Mouse (Mus musculus) cerebellum, adult 11 months (tissue): Measurements from ENCODE around the gene Gm20547.
A peak's percentile ranks its signal among the peaks of the same experiment; 100 is the strongest.
"Not testable (repeated sequence)": the region's sequence is repeated elsewhere in the genome, so short reads cannot be mapped to it uniquely, and the experiment has no call there.

Source experiments
- DNase-seq: peaks from one replicate; pipeline ENCODE4 v3.0.0; 2022

Gm20547 gene

GRCm38 (mm10) chr17:34850517-34851125 lies 31.2 kb downstream of the Gm20547 start:
- no peak for DNase-seq

GRCm38 (mm10) chr17:34849722-34850516 lies 31.9 kb downstream of the Gm20547 start, which contains the start of the genes Skiv2l and Nelfe:
Gene Skiv2l (minus strand): TSS chr17:34850210.
Gene Nelfe (plus strand): TSS chr17:34850391.
- DNase-seq, result peak; percentile 97

- DNase-seq, result no peak
These were observed 34.2 kb downstream of the Gm20547 start for GRCm38 (mm10) chr17:34847615-34848014.

GRCm38 (mm10) chr17:34847192-34847591 lies 34.6 kb downstream of the Gm20547 start:
- DNase-seq, result no peak

GRCm38 (mm10) chr17:34844884-34845283 lies 37.0 kb downstream of the Gm20547 start:
- DNase-seq, result no peak

- no peak for DNase-seq
These were observed 41.0 kb downstream of the Gm20547 start for GRCm38 (mm10) chr17:34840736-34841307.

- no peak for DNase-seq
These were observed 43.1 kb downstream of the Gm20547 start for GRCm38 (mm10) chr17:34838785-34839184.

- no peak for DNase-seq
These were observed 44.1 kb downstream of the Gm20547 start for GRCm38 (mm10) chr17:34837464-34838324.

GRCm38 (mm10) chr17:34836856-34837221 lies 45.0 kb downstream of the Gm20547 start, which contains the start of the genes Stk19 and Dxo:
Gene Stk19 (minus strand): TSS chr17:34836945.
Gene Dxo (plus strand): TSS chr17:34837019.
- peak; percentile 93 for DNase-seq

GRCm38 (mm10) chr17:34836155-34836855 lies 45.5 kb downstream of the Gm20547 start:
- DNase-seq, result no peak

- not testable (repeated sequence) for DNase-seq
These were observed 51.1 kb downstream of the Gm20547 start for GRCm38 (mm10) chr17:34830776-34831175.

- DNase-seq, result no peak
These were observed 66.9 kb downstream of the Gm20547 start for GRCm38 (mm10) chr17:34814818-34815370.

GRCm38 (mm10) chr17:34813747-34814146 lies 68.1 kb downstream of the Gm20547 start:
- DNase-seq, result peak; percentile 24

- DNase-seq, result no peak
These were observed 70.6 kb downstream of the Gm20547 start for GRCm38 (mm10) chr17:34811275-34811674.

GRCm38 (mm10) chr17:34810811-34811210 lies 71.0 kb downstream of the Gm20547 start:
- DNase-seq, result not testable (repeated sequence)

GRCm38 (mm10) chr17:34810411-34810810 lies 71.4 kb downstream of the Gm20547 start:
- not testable (repeated sequence) for DNase-seq

- no peak for DNase-seq
These were observed 73.1 kb downstream of the Gm20547 start for GRCm38 (mm10) chr17:34808599-34809205.

- no peak for DNase-seq
These were observed 74.7 kb downstream of the Gm20547 start for GRCm38 (mm10) chr17:34807176-34807575.
